Mouse (Mus musculus) thymus, postnatal 0 days (tissue): Measurements from ENCODE around the gene Efna4. TPM values are rescaled to one million over a fixed set of nuclear protein-coding genes. Genes with fewer than 3 reads are reported as not detected.

Source experiments
- DNase-seq: peaks from one replicate; pipeline ENCODE4 v3.0.0-alpha.2; 2015; ENCODE audit warnings: low spot score
- polyA plus RNA-seq: library from polyadenylated mRNA; unstranded; fragments of >200 nt; fragmentation: Nextera tagmentation; extraction: Ambion mirVana; gene quantifications from 2 replicates; pipeline ENCODE4 v1.2.1, GENCODE M21; 2015

Gene Efna4
- polyA plus RNA-seq, 1 experiment from 2014 or later: 5.3 TPM

DNA sequence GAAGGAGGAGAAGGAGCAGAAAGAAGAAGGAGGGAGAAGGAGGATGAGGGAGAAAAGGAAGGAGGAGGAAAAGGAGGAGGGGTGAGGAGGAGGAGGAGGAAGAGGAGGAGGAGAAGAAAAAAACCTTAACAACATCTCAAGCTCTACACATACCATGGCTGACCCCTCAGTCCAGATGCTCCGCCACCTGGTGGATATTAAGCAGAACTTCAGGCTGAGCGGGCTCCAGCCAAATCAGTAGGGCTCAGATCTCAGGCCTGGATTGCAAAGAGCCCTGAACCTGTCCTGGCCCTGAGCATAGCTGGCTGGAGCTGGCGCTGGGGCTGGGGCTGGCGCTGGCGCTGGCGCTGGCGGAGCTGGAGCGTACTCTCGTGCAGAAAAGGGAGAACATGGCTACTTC, 29.7 kb downstream of the Efna4 start:
- DNase-seq: peak; percentile 70

DNA sequence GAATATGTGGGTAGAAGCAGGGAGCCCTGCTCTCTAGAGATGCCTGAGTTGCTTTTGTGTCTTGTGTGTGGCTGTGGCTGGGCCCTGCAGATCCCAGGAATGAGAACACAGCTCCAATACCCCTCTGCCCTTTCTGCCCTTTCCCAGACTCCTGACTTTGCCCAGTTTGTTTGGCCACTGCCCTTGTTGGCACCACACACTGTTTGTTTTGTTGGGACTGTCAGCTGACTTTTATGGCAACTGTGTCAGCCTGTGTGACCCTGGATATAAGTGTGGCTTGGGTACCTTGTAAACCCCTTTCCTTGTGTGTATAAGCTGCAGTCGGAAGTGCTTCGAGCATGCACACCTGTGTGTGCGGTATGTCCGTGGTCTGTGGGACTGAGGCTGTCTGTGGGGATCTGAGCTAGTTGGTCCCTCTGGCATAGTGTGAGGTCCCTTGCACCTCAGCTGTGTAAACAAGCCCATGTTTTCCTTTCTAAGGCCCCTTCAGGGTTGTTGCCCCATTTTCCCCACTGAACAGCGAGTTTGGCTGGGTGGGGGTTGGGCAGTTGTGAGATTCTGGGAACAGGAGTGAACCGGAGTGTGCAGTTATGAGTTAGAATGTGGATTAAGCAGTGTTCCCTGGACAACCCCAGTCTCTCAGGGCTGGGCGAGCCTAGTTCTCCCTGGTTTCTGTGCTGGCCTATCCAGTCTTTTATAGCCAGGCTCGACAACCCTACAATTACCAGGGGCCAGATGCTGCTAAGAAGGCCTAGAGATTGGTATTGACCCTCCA, 32.1 kb downstream of the Efna4 start:
- DNase-seq: peak; percentile 24

GRCm38 (mm10) chr3:89305105-89305504, 32.7 kb downstream of the Efna4 start:
- no peak for DNase-seq

- no peak for DNase-seq
Measured at GRCm38 (mm10) chr3:89304440-89304839, 33.4 kb downstream of the Efna4 start.

- no peak for DNase-seq
Measured at GRCm38 (mm10) chr3:89300514-89300913, 37.3 kb downstream of the Efna4 start.

DNA sequence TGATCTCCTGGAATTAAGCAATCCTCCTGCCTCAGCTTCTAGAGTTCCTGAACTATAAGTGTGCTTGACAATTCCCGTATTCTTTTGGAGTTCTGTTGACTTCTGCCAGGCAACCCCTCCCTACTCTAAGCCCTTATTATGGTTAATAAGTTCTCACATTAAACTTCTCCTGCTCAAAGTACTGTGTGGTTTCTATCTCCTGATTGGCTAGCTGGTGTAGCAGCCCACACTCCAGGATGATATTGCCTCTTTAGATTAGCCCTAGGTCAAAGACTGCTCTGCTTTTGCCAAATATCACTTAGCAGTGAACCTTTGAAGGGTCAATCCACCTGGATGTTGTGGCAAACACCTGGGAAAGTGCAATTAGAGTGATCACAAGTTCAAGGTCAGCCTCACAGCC, 37.8 kb downstream of the Efna4 start:
- DNase-seq: no peak

- DNase-seq: peak; percentile 78
Measured at GRCm38 (mm10) chr3:89299499-89299898, 38.3 kb downstream of the Efna4 start.

- no peak for DNase-seq
Measured at GRCm38 (mm10) chr3:89298908-89299307, 38.9 kb downstream of the Efna4 start.

- DNase-seq: no peak
Measured at GRCm38 (mm10) chr3:89296761-89297396, 40.9 kb downstream of the Efna4 start.

DNA sequence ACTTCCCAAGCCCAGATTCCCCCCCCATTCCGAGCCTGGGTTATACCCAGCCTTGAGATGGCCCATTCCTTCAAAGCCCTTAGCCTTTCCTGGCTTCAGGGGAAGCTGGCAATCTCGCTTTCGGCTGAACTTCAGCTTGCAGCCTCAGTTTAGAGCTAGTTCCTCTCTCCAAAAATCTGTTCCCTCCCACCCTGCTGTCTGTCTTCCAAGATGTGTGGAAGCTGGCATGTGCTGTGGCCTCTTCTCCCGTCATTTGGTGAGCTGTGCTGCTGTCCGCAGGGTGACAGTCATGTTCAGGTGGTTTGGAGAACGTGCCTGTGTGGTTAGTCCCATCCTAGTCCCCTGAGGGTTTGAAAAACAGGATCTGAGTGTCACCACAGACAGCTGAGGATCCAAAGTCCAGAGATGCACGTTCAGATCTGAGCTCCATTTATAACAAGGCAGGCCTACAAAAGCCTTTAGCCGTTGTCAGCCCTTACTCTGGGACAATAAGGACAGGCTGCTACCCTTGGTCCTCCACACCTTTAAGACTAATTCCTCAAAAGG, 42.1 kb downstream of the Efna4 start:
- DNase-seq: no peak

DNA sequence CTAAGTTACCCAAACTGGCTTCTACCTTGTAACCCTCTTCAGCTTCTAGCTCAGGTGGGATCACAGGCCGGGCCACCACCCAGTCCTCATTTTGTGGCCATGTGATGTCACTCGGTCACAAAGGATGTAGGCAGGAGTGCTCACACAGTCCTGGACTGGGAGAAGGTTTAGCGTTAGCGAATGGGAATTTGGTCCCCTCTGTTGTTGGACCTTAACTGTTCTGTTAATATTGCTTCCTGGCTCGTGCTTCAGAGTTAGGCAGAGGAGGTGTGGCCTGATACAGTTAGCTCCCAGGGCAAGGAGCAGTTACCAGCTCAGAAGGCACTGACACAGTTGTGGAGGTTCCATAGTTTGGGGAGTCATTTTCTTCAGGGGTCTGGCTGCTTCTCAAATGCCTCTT, 43.6 kb downstream of the Efna4 start:
- DNase-seq: no peak

- no peak for DNase-seq
Measured at GRCm38 (mm10) chr3:89293247-89293918, 44.4 kb downstream of the Efna4 start.

DNA sequence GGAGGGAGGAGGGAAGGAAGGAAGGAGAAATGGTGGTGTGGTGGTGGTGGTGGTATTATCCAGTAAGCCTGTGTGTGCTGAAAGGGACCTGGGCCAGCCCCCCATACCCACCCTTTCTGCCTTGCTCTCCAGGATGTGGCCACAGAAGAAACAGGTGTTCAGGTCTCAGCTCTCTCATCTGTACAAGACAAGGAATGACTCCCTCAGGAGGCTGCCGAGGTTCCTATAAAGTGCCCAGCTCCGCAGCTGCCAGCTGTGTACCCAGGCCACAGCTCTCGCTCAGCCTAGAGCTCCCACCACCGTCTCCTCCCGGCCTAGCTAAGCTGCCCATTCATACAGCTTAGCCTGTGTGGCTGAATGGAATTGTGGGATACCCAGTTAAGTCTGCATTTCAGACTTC, 45.5 kb downstream of the Efna4 start:
- DNase-seq: peak; percentile 68

- no peak for DNase-seq
Measured at GRCm38 (mm10) chr3:89291874-89292273, 46.0 kb downstream of the Efna4 start.

DNA sequence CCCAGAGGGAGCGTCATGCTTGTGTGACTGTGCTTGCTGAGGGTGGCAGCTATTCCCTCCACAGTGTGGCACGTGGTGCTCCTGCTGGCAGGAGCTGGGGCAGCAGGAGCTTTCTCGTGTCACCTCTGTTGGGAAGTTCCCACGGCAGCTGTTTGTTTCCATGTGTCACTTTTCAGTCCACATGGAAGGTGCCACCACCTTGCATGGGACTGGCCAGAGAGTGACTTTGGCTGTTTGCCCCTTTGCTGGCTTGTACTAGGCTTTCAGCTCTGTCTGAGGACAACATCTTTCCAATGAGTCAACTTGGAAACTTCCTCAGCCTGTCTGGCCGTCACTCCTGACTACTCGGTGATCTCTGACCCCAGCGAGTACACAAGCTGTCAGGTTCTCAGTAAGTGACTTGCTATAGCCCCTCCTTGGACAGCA, 49.3 kb downstream of the Efna4 start:
- DNase-seq: no peak

DNA sequence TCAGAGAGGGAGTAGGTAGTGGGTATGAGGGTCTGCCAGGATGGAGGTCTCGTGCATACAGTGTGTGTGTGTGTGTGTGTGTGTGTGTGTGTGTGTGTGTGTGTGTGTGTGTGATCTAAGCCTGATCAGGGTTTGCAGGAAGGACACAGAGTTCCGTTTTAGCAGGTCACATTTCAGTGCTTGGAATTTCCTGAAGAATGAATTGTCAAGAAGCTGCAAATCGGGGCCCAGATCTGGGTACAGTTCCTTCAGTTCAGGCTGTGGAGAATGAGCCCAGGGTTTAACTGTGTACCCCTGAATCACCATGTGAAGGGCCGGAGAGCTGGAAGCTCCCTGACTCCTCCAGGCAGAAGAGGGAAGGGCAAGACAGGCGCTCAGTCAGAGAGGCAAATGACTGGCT, 50.5 kb downstream of the Efna4 start:
- DNase-seq: no peak

GRCm38 (mm10) chr3:89285526-89285925, 52.3 kb downstream of the Efna4 start:
- DNase-seq: no peak

DNA sequence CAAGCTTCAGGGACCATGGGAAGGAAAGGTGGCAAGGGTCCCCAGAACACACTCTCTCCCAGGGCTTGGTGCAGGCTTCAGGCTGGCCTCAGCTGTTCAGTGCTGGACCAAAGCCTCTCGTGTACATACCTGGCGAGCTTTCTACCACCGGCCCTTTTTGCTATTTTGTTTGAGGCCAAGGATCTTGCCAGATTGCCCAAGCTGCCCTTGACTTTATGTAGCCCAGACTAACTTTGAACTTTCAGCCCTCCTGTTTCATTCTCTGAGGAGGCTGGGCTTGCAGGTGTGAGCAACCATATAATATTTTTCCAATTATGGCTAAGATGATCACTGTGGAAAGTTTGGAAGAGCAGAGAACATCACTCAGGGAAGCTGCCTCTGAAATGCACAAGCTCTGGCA, 53.6 kb downstream of the Efna4 start:
- DNase-seq: no peak
